Mouse (Mus musculus): ENCODE results near the gene Tmem170b. TPM values are rescaled to one million over a fixed set of nuclear protein-coding genes. Genes with fewer than 3 reads are reported as not detected.
"Not testable (repeated sequence)": the region's sequence is repeated elsewhere in the genome, so short reads cannot be mapped to it uniquely, and the experiment has no call there.

The Tmem170b gene
- total RNA-seq, 1 experiment from 2014 or later, result 15.7 TPM

DNA sequence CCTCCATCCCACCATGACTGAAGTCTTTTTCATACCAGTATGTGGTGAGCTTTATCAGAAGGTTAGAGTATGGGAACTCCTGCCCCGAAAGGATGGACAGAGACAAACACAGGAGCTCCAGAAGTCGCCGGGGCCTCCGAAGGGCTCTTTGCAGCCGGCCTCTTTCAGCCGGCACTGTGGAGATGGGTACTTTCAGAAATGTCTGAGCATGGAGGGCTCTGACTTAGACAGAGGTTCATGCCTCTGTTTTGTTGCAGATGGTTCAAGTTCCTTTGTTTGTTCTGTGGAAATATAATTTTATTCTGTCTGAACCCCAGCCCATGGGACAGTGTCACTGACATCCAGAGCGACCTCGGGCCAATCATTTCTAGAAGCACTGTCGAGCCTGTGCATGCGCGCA is 55.4 kb downstream of the Tmem170b start:
- no peak for ATAC-seq (replicated peaks; ENCODE audit: low read depth, poor library complexity, severe bottlenecking)

DNA sequence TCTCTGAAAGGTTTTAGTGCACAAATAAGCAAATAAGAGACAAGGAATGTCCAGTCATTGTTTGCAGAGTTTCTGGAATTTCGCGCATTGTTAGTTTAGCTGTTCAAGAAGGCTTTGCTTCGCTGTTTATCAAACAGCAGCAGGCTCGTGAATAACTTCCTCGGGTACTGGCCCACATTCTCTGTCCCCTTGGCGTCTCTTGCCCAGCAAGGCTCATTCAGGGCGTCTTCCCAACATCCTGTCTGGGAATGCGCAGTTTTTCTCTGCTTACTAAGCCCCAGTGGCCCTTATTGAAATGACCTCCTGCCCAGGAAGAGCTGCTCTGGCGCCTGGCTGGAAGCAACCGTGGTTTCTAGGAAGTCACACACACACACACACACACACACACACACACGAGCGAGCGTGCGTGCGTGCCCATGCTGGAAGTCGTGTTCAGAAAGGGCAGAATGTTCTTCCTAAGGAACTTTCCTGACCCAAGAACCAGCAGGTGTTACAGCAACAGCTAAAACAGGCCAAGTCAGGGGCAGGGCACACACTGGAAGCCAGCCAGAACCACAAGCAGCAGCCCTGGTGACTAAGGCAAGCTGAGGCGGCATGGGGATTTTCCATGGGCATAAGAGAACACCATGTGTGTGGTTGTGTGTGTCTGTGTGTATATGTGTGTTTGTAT is 56.8 kb downstream of the Tmem170b start:
- ATAC-seq (replicated peaks; ENCODE audit: low read depth, poor library complexity, severe bottlenecking), result peak; percentile 82

GRCm38 (mm10) chr13:41663501-41664195 is 57.9 kb downstream of the Tmem170b start:
- ATAC-seq (replicated peaks; ENCODE audit: low read depth, poor library complexity, severe bottlenecking), result no peak

DNA sequence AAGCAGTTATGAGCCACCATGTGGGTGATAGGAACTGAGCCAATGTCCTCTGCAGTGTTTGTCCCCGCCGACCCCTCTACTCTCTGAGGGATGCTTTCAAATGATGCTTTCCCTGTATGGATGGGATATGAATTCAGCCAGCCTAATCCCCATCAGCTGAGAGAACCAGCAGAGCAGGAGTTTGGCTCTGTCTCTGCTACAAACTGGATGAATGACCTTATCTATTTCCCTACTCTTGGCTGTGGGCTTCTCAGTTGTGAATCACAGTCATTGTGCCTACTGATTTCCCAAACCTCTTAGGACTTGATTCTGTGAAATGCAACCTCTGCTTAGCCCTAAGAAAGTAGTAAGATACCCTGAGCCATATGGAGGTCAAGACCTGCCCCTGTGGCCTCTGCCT is 64.2 kb downstream of the Tmem170b start:
- no peak for ATAC-seq (replicated peaks; ENCODE audit: low read depth, poor library complexity, severe bottlenecking)

GRCm38 (mm10) chr13:41670386-41671130 is 64.9 kb downstream of the Tmem170b start:
- ATAC-seq (replicated peaks; ENCODE audit: low read depth, poor library complexity, severe bottlenecking), result no peak

DNA sequence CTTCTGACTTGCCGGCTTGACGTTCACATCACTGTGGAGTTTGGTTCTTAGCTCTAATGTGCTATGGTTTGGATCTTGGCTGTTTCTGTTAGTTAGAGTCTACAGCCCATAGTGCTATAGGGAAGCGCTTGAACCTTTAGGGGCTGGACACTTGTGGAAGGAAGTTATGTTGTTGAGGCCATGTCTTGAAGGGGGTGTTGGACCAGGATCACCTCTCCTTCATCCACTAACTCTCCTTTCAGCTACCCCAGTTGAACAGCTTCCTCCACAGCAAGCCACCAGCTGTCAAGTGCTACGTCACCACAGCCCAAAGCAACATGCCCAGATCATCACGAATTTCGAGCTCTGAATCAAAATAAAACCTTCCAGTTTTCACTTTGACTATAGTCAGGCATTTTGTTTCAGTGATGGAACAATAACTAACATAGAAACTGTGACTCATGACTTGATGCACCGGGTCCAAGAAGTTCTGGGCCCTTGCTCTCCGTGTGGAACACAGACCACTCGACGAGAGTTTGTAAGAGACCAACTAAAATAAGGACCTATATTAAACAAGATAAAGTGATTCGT is 65.5 kb downstream of the Tmem170b start:
- no peak for ATAC-seq (replicated peaks; ENCODE audit: low read depth, poor library complexity, severe bottlenecking)

DNA sequence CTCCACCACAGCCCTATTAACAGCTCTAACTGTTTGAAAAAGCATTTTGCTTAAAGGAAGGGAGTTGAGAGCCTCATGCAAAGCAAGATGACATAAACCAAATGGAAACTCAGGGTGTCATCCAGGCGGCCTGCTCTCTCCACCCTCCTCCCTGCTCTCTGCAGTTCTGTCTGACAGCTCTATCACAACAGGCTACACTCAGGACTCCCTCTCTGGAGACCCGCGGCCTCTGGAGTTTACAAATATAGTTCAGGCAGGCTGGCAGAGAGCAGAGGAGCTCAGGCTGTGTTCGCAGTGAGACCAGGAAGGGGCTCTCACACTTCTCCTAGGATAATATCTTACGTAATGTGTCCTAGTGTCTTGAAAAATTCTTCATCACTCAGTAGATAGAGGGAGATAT is 67.2 kb downstream of the Tmem170b start:
- not testable (repeated sequence) for ATAC-seq (replicated peaks; ENCODE audit: low read depth, poor library complexity, severe bottlenecking)

GRCm38 (mm10) chr13:41673541-41673940 is 67.8 kb downstream of the Tmem170b start:
- no peak for ATAC-seq (replicated peaks; ENCODE audit: low read depth, poor library complexity, severe bottlenecking)

DNA sequence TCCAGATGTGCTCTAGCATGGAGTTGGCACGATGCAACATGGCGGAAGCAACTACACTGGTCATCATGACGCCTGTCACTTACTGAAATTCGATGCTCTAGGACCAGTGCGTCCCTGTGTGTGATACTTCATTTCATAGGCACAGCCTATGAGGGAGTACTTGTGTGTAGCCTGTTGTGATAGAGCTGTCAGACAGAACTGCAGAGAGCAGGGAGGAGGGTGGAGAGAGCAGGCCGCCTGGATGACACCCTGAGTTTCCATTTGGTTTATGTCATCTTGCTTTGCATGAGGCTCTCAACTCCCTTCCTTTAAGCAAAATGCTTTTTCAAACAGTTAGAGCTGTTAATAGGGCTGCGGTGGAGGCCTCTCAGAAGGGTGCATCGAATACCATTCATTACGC is 68.9 kb downstream of the Tmem170b start:
- not testable (repeated sequence) for ATAC-seq (replicated peaks; ENCODE audit: low read depth, poor library complexity, severe bottlenecking)

- ATAC-seq (replicated peaks; ENCODE audit: low read depth, poor library complexity, severe bottlenecking), result no peak
These were observed 69.8 kb downstream of the Tmem170b start for GRCm38 (mm10) chr13:41675498-41675897.

GRCm38 (mm10) chr13:41675966-41676835 is 70.5 kb downstream of the Tmem170b start:
- no peak for ATAC-seq (replicated peaks; ENCODE audit: low read depth, poor library complexity, severe bottlenecking)

DNA sequence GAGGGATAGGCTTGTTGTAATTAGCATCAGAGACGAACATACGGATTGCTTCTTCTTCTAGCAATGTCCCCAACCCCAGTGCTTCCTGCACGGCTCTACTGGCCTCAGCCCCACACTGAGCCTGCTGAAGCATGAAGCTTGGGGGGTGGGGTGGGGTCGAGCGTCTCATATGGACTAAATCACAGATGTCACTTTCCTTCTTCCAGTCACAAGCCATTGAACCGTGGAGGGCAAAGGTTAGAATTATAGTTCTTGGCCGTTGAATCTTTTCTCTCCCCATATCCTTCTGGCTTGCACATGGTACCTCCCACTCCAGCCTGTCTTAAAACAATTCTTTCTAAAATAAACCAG is 71.1 kb downstream of the Tmem170b start:
- no peak for ATAC-seq (replicated peaks; ENCODE audit: low read depth, poor library complexity, severe bottlenecking)

DNA sequence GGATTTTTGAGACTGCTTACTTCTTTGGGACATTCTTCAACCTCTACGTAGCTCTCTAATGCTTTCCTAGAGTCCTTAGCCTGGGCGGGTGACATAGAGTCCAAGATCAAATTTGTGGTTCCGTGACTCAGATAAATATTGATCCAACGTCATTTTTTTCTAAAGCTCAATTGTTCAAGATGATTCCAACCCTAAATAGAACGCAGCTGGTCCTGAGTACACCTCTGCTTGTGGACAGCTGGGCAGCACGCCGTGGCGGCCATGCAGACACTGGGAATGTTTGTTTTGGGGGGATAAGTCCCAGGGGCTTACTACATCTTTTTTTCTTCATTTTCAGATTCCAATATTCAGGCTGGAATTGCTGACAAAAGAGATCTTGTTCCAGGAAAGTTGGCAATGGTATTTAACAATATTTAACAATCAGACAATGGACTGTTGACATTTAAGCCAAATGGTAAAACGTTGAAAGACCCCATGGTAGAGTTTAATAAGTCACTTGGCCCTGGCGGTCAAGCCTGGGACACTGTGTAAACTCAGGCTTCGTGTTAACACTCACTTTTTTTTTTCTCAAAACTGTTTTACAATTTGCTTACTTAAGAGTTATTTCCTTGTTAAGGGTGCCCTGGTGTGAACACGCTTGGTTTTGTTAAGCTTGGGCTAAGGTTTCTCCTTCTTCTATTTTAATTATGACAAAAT is 75.3 kb downstream of the Tmem170b start:
- no peak for ATAC-seq (replicated peaks; ENCODE audit: low read depth, poor library complexity, severe bottlenecking)

- no peak for ATAC-seq (replicated peaks; ENCODE audit: low read depth, poor library complexity, severe bottlenecking)
These were observed 76.8 kb downstream of the Tmem170b start for GRCm38 (mm10) chr13:41682341-41683119.

DNA sequence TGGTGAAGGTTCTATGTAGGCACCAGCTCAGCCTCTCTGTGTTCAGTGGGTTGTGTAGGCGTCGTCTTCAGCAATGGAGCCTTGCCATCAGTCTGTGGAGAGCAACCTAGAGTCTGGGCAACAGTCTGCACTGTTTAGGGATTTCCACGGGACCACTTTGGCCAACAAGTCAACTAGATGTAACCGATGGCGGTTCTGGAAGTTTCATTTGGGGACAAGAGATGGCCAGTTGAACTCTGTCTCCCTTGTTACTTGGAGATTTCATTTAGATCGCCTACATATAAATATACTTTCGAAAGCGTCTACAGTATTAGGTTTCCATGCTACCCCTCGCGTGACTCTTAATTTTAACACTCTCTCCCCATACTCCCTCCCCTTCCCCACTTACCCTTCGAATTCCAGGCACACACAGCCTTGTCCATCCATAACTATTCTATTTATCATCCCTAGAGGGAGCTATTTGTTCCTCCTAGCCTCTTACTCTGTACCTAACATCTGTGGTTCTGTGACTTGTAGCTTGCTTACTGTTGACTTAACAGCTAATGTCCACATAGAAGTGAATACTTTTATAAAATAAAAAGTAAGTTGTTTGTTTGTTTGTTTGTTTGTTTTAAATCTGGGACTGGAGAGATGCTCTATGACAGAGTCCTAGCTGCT is 77.8 kb downstream of the Tmem170b start:
- no peak for ATAC-seq (replicated peaks; ENCODE audit: low read depth, poor library complexity, severe bottlenecking)

- no peak for ATAC-seq (replicated peaks; ENCODE audit: low read depth, poor library complexity, severe bottlenecking)
These were observed 79.8 kb downstream of the Tmem170b start for GRCm38 (mm10) chr13:41685499-41685898.

- ATAC-seq (replicated peaks; ENCODE audit: low read depth, poor library complexity, severe bottlenecking), result no peak
These were observed 83.3 kb downstream of the Tmem170b start for GRCm38 (mm10) chr13:41689055-41689454.

- no peak for ATAC-seq (replicated peaks; ENCODE audit: low read depth, poor library complexity, severe bottlenecking)
These were observed 83.9 kb downstream of the Tmem170b start for GRCm38 (mm10) chr13:41689598-41690045.
